Mouse (Mus musculus): ENCODE measurements at regions not wholly inside any gene's neighbourhood (a gene's known extent, or its start where the extent isn't known, plus 50 kb on each side); places are given as distances from the start of the nearest gene placed in this dataset.

GRCm38 (mm10) chr14:114842327-114842726, 249.7 kb upstream of the Gpc5 start:
- ATAC-seq (ENCODE audit: extremely low read depth, insufficient number of reproducible peaks, low FRiP score, low TSS enrichment): no peak
- 58% methylated on average over 8 of the region's 8 CpGs for WGBS
- no peak overlapping the region for H3K27ac ChIP-seq (replicated peaks)
- no peak overlapping the region for H3K4me3 ChIP-seq
- H3K9me3 ChIP-seq: no peaks in the 10 kb centered on the region
- H3K4me2 ChIP-seq: no peak overlapping the region
- no peaks in the 10 kb centered on the region for H3K27me3 ChIP-seq (replicated peaks)
- 0 out of 2 replicates have a peak, but pooled peaks cover 6% of the 10 kb centered on the region for H3K4me1 ChIP-seq
- no peak overlapping the region for H3K9ac ChIP-seq
- no peaks in the 10 kb centered on the region for H3K36me3 ChIP-seq

GRCm38 (mm10) chr14:114843105-114843743, 248.8 kb upstream of the Gpc5 start:
- Histone ChIP-seq H3K4me3 (no peak overlapping the region), H3K9me3 (no peaks in the 10 kb centered on the region), H3K36me3 (no peaks in the 10 kb centered on the region), H3K27me3 (replicated peaks) (no peaks in the 10 kb centered on the region), H3K4me2 (no peak overlapping the region), H3K27ac (replicated peaks) (no peak overlapping the region), H3K9ac (no peak overlapping the region), H3K4me1 (0 out of 2 replicates have a peak, but pooled peaks cover 3% of the 10 kb centered on the region)
- 81% methylated on average over 6 of the region's 6 CpGs for WGBS
- no peak for ATAC-seq (ENCODE audit: extremely low read depth, insufficient number of reproducible peaks, low FRiP score, low TSS enrichment)

- Histone ChIP-seq H3K27ac (replicated peaks) (no peak overlapping the region), H3K4me1 (peaks cover 9% of the 10 kb centered on the region), H3K9ac (no peak overlapping the region), H3K4me2 (no peak overlapping the region), H3K27me3 (replicated peaks) (no peaks in the 10 kb centered on the region), H3K9me3 (no peaks in the 10 kb centered on the region), H3K36me3 (no peaks in the 10 kb centered on the region), H3K4me3 (no peak overlapping the region)
- 27% methylated on average over 9 of the region's 9 CpGs for WGBS
- no peak for ATAC-seq (ENCODE audit: extremely low read depth, insufficient number of reproducible peaks, low FRiP score, low TSS enrichment)
Observed at GRCm38 (mm10) chr14:114854324-114855054, 237.5 kb upstream of the Gpc5 start.

- Histone ChIP-seq H3K4me3 (no peak overlapping the region), H3K27me3 (replicated peaks) (no peaks in the 10 kb centered on the region), H3K9ac (no peak overlapping the region), H3K27ac (replicated peaks) (no peak overlapping the region), H3K9me3 (no peaks in the 10 kb centered on the region), H3K4me2 (no peak overlapping the region), H3K4me1 (peaks cover 9% of the 10 kb centered on the region), H3K36me3 (no peaks in the 10 kb centered on the region)
- 54% methylated on average over 12 of the region's 12 CpGs for WGBS
- ATAC-seq (ENCODE audit: extremely low read depth, insufficient number of reproducible peaks, low FRiP score, low TSS enrichment): no peak
Observed at GRCm38 (mm10) chr14:114855055-114855740, 236.8 kb upstream of the Gpc5 start.

GRCm38 (mm10) chr14:114855746-114856145, 236.3 kb upstream of the Gpc5 start:
- H3K9ac ChIP-seq: no peak overlapping the region

GRCm38 (mm10) chr14:114856243-114857031, 235.6 kb upstream of the Gpc5 start:
- 62% methylated on average over 18 of the region's 18 CpGs for WGBS
- Histone ChIP-seq H3K4me3 (no peak overlapping the region), H3K4me1 (peaks cover 9% of the 10 kb centered on the region), H3K36me3 (no peaks in the 10 kb centered on the region), H3K9me3 (no peaks in the 10 kb centered on the region), H3K9ac (no peak overlapping the region), H3K4me2 (no peak overlapping the region), H3K27ac (replicated peaks) (no peak overlapping the region), H3K27me3 (replicated peaks) (no peaks in the 10 kb centered on the region)
- no peak for ATAC-seq (ENCODE audit: extremely low read depth, insufficient number of reproducible peaks, low FRiP score, low TSS enrichment)

More at GRCm38 (mm10) chr14:114855746-114856145, 236.3 kb upstream of the Gpc5 start:
- 72% methylated on average over 3 of the region's 3 CpGs for WGBS
- peaks cover 9% of the 10 kb centered on the region for H3K4me1 ChIP-seq
- no peaks in the 10 kb centered on the region for H3K9me3 ChIP-seq
- no peaks in the 10 kb centered on the region for H3K36me3 ChIP-seq
- H3K4me3 ChIP-seq: no peak overlapping the region
- H3K27me3 ChIP-seq (replicated peaks): no peaks in the 10 kb centered on the region
- no peak for ATAC-seq (ENCODE audit: extremely low read depth, insufficient number of reproducible peaks, low FRiP score, low TSS enrichment)
- H3K27ac ChIP-seq (replicated peaks): no peak overlapping the region
- H3K4me2 ChIP-seq: no peak overlapping the region

GRCm38 (mm10) chr14:114857171-114857570, 234.8 kb upstream of the Gpc5 start:
- Histone ChIP-seq H3K36me3 (no peaks in the 10 kb centered on the region), H3K4me2 (peak overlapping the region; percentile 39; the same call in 1 of the 2 replicates), H3K27ac (replicated peaks) (no peak overlapping the region), H3K4me1 (peaks cover 9% of the 10 kb centered on the region), H3K9me3 (no peaks in the 10 kb centered on the region), H3K9ac (no peak overlapping the region), H3K4me3 (no peak overlapping the region), H3K27me3 (replicated peaks) (no peaks in the 10 kb centered on the region)
- ATAC-seq (ENCODE audit: extremely low read depth, insufficient number of reproducible peaks, low FRiP score, low TSS enrichment): no peak
- 29% methylated on average over 4 of the region's 4 CpGs for WGBS

GRCm38 (mm10) chr14:114857689-114858088, 234.3 kb upstream of the Gpc5 start:
- 14% methylated on average over 7 of the region's 7 CpGs for WGBS
- Histone ChIP-seq H3K4me3 (no peak overlapping the region), H3K27me3 (replicated peaks) (no peaks in the 10 kb centered on the region), H3K9ac (peak overlapping the region; percentile 25), H3K4me1 (peaks cover 9% of the 10 kb centered on the region), H3K36me3 (no peaks in the 10 kb centered on the region), H3K9me3 (no peaks in the 10 kb centered on the region), H3K27ac (replicated peaks) (no peak overlapping the region), H3K4me2 (peak overlapping the region; percentile 39)
- no peak for ATAC-seq (ENCODE audit: extremely low read depth, insufficient number of reproducible peaks, low FRiP score, low TSS enrichment)

- H3K9me3 ChIP-seq: no peaks in the 10 kb centered on the region
- no peak overlapping the region for H3K9ac ChIP-seq
- H3K27me3 ChIP-seq (replicated peaks): no peaks in the 10 kb centered on the region
- no peak overlapping the region for H3K4me2 ChIP-seq
- no peak overlapping the region for H3K27ac ChIP-seq (replicated peaks)
- WGBS: 73% methylated on average over 4 of the region's 4 CpGs
- no peak for ATAC-seq (ENCODE audit: extremely low read depth, insufficient number of reproducible peaks, low FRiP score, low TSS enrichment)
- H3K4me3 ChIP-seq: no peak overlapping the region
- no peaks in the 10 kb centered on the region for H3K36me3 ChIP-seq
- H3K4me1 ChIP-seq: no peaks in the 10 kb centered on the region
Observed at GRCm38 (mm10) chr14:114863585-114863984, 228.4 kb upstream of the Gpc5 start.

- WGBS: 92% methylated on average over 5 of the region's 5 CpGs
- H3K9ac ChIP-seq: no peak overlapping the region
- H3K4me2 ChIP-seq: no peak overlapping the region
Observed at GRCm38 (mm10) chr14:114864102-114864501, 227.9 kb upstream of the Gpc5 start.

GRCm38 (mm10) chr14:114869233-114869632, 222.8 kb upstream of the Gpc5 start:
- H3K27me3 ChIP-seq (replicated peaks): no peaks in the 10 kb centered on the region
- no peaks in the 10 kb centered on the region for H3K4me1 ChIP-seq
- H3K36me3 ChIP-seq: no peaks in the 10 kb centered on the region
- WGBS: 30% methylated on average over 5 of the region's 5 CpGs
- H3K27ac ChIP-seq (replicated peaks): no peak overlapping the region
- ATAC-seq (ENCODE audit: extremely low read depth, insufficient number of reproducible peaks, low FRiP score, low TSS enrichment): no peak
- H3K9me3 ChIP-seq: no peaks in the 10 kb centered on the region
- no peak overlapping the region for H3K9ac ChIP-seq
- no peak overlapping the region for H3K4me3 ChIP-seq
- no peak overlapping the region for H3K4me2 ChIP-seq

More at GRCm38 (mm10) chr14:114864102-114864501, 227.9 kb upstream of the Gpc5 start:
- H3K27ac ChIP-seq (replicated peaks): no peak overlapping the region
- no peaks in the 10 kb centered on the region for H3K9me3 ChIP-seq
- H3K36me3 ChIP-seq: no peaks in the 10 kb centered on the region
- no peak for ATAC-seq (ENCODE audit: extremely low read depth, insufficient number of reproducible peaks, low FRiP score, low TSS enrichment)
- H3K4me1 ChIP-seq: no peaks in the 10 kb centered on the region
- no peaks in the 10 kb centered on the region for H3K27me3 ChIP-seq (replicated peaks)
- no peak overlapping the region for H3K4me3 ChIP-seq
